Mouse (Mus musculus) stomach, embryonic 15.5 days (tissue): Measurements from ENCODE around the gene Trim67. TPM values are rescaled to one million over a fixed set of nuclear protein-coding genes. Genes with fewer than 3 reads are reported as not detected.

ENCODE experiments used
- ATAC-seq: fragments of 200-750 bp; cut with Nextera tagmentation; 2 replicates; pipeline ENCODE4 v1.8.0; 2017; ENCODE audit warnings: low read depth, moderate number of reproducible peaks, moderate TSS enrichment; ENCODE audit not compliant: insufficient read depth, low FRiP score
- H3K27ac ChIP-seq: fragments of 300-500 bp; sonication (generic); 2 replicates; pipeline ENCODE4 v1.5.1; 2015; ENCODE audit warnings: mild to moderate bottlenecking, inconsistent platforms
- H3K27me3 ChIP-seq: fragments of 300-500 bp; sonication (generic); replicated peaks from 2 replicates; pipeline ENCODE4 v1.6.1; 2015; ENCODE audit warnings: inconsistent platforms
- H3K36me3 ChIP-seq: fragments of 300-500 bp; sonication (generic); 2 replicates; pipeline ENCODE4 v1.6.1; 2015; ENCODE audit warnings: inconsistent platforms
- H3K4me1 ChIP-seq: fragments of 300-500 bp; sonication (generic); 2 replicates; pipeline ENCODE4 v1.6.1; 2015; ENCODE audit warnings: inconsistent platforms
- H3K4me2 ChIP-seq: fragments of 300-500 bp; sonication (generic); 2 replicates; pipeline ENCODE4 v1.6.1; 2015; ENCODE audit warnings: mild to moderate bottlenecking, inconsistent platforms
- H3K4me3 ChIP-seq: fragments of 300-500 bp; sonication (generic); replicated peaks from 2 replicates; pipeline ENCODE4 v1.5.1; 2015; ENCODE audit warnings: inconsistent platforms
- H3K9ac ChIP-seq: fragments of 300-500 bp; sonication (generic); 2 replicates; pipeline ENCODE4 v1.6.1; 2015; ENCODE audit warnings: inconsistent platforms
- H3K9me3 ChIP-seq: fragments of 300-500 bp; sonication (generic); 2 replicates; pipeline ENCODE4 v1.6.1; 2016; ENCODE audit warnings: inconsistent platforms
- WGBS: fragments of 180-500 bp; shearing (Covaris S2); methylation state at CpG from one replicate; pipeline ENCODE4 v1.1.7; 2015; 5-methylcytosine and 5-hydroxymethylcytosine counted together
- polyA plus RNA-seq: library from polyadenylated mRNA; unstranded; fragments of >200 nt; fragmentation: Nextera tagmentation; extraction: Ambion mirVana; gene quantifications from 2 replicates; pipeline ENCODE4 v1.2.1, GENCODE M21; 2015

The Trim67 gene
- polyA plus RNA-seq, 1 experiment from 2014 or later = 0.74 TPM

DNA sequence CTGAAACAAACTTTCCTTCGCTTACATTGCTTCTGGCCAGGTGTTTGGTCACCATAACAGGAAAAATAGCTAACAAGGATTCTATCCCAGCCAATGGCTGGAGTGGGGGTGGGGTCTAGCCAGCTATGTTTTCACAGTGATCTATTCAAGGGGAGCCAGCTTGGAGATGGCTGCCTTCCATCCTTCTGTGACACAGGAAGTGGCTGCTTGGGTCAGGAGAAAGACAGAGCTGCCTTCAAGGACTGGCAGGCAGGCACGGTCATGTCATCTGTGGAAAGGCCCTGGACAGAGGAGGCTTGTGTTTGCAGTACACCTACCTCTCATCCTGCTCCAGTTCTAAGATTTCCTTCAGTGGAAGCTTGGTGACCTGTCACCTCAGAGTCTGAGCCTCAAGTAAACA lies 20.5 kb upstream of the Trim67 start:
- Histone ChIP-seq H3K4me3 (no peak overlapping the region), H3K9me3 (no peaks in the 10 kb centered on the region), H3K4me1 (no peaks in the 10 kb centered on the region), H3K27ac (no peak overlapping the region), H3K4me2 (no peak overlapping the region), H3K36me3 (no peaks in the 10 kb centered on the region), H3K9ac (no peak overlapping the region), H3K27me3 (no peaks in the 10 kb centered on the region)
- ATAC-seq = no peak
- 48% methylated on average over 2 of the region's 2 CpGs for WGBS

DNA sequence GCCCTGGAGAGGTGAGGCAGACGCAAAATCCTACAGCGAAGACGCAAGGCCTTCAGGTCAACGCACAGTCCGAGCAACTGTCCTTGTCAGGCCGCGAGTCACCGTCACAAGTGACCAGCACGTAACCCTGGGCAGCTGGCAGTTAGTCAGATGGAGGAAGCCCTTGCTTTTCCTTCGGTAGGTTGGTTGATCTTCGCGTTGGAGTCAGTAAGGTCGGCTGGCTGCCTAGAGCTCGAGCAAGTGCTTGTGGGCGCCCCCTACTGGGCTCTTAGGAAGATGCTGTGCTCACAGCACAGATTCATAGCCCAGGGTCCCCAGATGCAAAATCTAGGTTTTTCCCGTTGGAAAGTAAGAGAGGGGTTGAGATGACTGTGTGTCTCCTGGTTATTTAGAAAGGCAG lies 17.2 kb upstream of the Trim67 start:
- 0 out of 2 replicates have a peak overlapping the region, but pooled peaks have one; percentile 15 for H3K4me3 ChIP-seq
- WGBS = 15% methylated on average over 16 of the region's 16 CpGs
- no peaks in the 10 kb centered on the region for H3K27me3 ChIP-seq
- no peak overlapping the region for H3K9ac ChIP-seq
- H3K9me3 ChIP-seq = no peaks in the 10 kb centered on the region
- 0 out of 2 replicates have a peak, but pooled peaks cover 3% of the 10 kb centered on the region for H3K4me1 ChIP-seq
- H3K27ac ChIP-seq = no peak overlapping the region
- no peaks in the 10 kb centered on the region for H3K36me3 ChIP-seq
- ATAC-seq = no peak
- H3K4me2 ChIP-seq = peak overlapping the region; percentile 46

DNA sequence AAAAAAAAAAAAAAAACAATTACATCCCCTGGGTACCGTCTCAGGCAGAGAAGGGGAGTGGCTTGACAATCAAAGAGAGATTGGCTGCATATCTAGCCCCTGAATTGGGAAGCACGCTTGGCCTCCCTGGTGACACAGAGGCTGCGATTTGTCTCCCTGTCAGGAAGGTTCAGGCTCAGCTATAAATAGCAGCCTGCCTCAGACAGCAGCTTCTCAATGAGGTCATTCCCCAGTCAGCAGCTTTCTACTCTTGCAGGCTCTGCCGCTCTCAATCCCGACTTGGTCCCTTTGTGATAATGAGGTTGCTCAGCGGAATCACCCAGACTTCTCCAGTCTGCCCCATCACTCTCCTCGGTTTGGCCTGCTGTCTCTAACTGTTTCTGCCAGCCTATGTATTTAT lies 12.7 kb upstream of the Trim67 start:
- ATAC-seq = peak; percentile 40
- no peak overlapping the region for H3K4me3 ChIP-seq
- no peaks in the 10 kb centered on the region for H3K27me3 ChIP-seq
- H3K9ac ChIP-seq = no peak overlapping the region
- 0 out of 2 replicates have a peak, but pooled peaks cover 3% of the 10 kb centered on the region for H3K4me1 ChIP-seq
- WGBS = 5% methylated on average over 7 of the region's 7 CpGs
- H3K36me3 ChIP-seq = no peaks in the 10 kb centered on the region
- no peak overlapping the region for H3K27ac ChIP-seq
- H3K9me3 ChIP-seq = no peaks in the 10 kb centered on the region
- H3K4me2 ChIP-seq = no peak overlapping the region

DNA sequence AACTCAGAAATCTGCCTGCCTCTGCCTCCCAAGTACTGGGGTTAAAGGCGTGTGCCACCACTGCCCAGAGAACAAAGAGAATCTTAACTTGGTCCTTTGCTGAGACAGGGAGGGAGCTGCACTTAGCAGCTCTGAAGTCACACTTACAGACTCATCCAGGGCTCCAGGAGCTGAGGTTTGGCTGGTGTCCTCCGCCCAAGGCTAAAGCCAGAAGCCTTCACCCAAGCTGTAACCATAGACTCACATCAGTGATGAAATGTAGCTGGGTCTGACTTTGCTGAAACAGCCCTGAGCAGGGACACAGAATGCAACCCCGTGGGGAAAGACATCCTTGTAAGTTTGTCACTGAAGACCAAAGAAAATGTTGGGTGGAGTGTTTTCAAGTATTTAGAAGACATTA lies 10.5 kb upstream of the Trim67 start:
- Histone ChIP-seq H3K4me3 (no peak overlapping the region), H3K36me3 (no peaks in the 10 kb centered on the region), H3K27me3 (no peaks in the 10 kb centered on the region), H3K4me1 (0 out of 2 replicates have a peak, but pooled peaks cover 3% of the 10 kb centered on the region), H3K9me3 (no peaks in the 10 kb centered on the region), H3K4me2 (no peak overlapping the region), H3K9ac (no peak overlapping the region), H3K27ac (no peak overlapping the region)
- ATAC-seq = no peak
- WGBS = 80% methylated on average over 3 of the region's 3 CpGs

DNA sequence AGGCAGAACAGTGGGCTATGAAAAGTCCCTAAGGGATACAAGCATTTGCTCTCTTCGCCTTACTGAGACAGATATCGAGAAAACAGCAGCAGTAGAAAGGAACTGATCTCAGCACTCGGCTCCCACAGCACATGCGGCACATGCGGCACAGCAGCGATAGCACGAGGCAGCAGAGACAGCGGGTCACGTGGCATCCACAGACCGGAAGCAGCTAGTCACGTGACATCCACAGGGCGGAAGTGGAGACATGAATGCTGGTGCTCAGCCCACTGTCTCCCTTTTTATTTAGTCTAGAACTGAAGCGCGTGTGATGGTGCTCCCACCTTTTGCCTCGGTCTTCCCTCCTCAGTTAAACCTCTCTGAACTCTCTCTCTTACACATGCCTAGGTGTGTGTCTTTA lies 9.7 kb upstream of the Trim67 start:
- 0 out of 2 replicates have a peak, but pooled peaks cover 3% of the 10 kb centered on the region for H3K4me1 ChIP-seq
- no peaks in the 10 kb centered on the region for H3K27me3 ChIP-seq
- no peaks in the 10 kb centered on the region for H3K36me3 ChIP-seq
- ATAC-seq = no peak
- WGBS = 85% methylated on average over 15 of the region's 15 CpGs
- no peak overlapping the region for H3K4me3 ChIP-seq
- no peaks in the 10 kb centered on the region for H3K9me3 ChIP-seq
- no peak overlapping the region for H3K27ac ChIP-seq
- no peak overlapping the region for H3K4me2 ChIP-seq
- H3K9ac ChIP-seq = no peak overlapping the region

DNA sequence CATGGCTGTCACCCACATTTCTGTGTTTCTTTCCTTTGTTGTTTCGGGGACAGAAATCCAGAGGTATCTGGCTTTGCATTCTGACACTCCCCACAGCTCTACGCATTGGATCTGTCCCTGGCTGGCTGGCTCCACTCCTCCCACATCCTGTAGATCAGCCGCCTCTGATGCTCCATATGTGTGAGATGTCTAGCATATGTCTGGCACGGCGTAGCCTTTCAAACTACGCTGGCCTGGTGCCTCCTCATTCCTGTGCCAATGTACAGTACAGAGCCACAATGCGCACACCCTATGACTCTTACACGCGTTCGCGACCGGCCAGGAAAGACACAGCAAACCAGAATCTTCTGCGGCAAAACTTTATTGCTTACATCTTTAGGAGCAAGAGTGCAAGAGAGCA lies 8.3 kb upstream of the Trim67 start:
- H3K4me2 ChIP-seq = no peak overlapping the region
- 0 out of 2 replicates have a peak, but pooled peaks cover 3% of the 10 kb centered on the region for H3K4me1 ChIP-seq
- no peak for ATAC-seq
- no peaks in the 10 kb centered on the region for H3K27me3 ChIP-seq
- H3K9ac ChIP-seq = no peak overlapping the region
- no peak overlapping the region for H3K4me3 ChIP-seq
- no peak overlapping the region for H3K27ac ChIP-seq
- 89% methylated on average over 13 of the region's 13 CpGs for WGBS
- no peaks in the 10 kb centered on the region for H3K36me3 ChIP-seq
- H3K9me3 ChIP-seq = no peaks in the 10 kb centered on the region

DNA sequence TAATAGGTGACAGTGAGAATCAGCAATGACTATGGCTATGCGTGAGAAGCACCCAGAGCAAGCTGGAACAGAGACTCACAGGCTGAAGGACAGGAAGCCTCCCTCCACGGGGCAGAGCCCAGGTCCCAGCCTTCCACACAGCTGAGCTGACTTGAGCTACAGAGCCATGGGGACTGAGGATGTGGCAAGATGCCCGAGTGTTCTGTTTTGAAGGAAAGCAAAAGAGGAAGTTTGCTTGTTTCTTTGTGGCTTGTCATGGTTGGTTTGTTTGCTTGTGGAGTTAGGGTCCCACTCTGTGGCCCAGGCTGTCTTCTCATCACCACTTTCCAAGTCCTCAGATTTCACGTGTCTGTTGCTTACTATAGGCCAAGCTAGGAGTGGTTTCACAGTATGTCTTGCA lies 2.2 kb upstream of the Trim67 start:
- Histone ChIP-seq H3K4me2 (no peak overlapping the region), H3K4me1 (peaks cover 29% of the 10 kb centered on the region), H3K4me3 (no peak overlapping the region), H3K27me3 (peaks cover 50% of the 10 kb centered on the region), H3K27ac (no peak overlapping the region), H3K9ac (no peak overlapping the region), H3K36me3 (no peaks in the 10 kb centered on the region), H3K9me3 (no peaks in the 10 kb centered on the region)
- no peak for ATAC-seq
- WGBS = 68% methylated on average over 4 of the region's 4 CpGs

DNA sequence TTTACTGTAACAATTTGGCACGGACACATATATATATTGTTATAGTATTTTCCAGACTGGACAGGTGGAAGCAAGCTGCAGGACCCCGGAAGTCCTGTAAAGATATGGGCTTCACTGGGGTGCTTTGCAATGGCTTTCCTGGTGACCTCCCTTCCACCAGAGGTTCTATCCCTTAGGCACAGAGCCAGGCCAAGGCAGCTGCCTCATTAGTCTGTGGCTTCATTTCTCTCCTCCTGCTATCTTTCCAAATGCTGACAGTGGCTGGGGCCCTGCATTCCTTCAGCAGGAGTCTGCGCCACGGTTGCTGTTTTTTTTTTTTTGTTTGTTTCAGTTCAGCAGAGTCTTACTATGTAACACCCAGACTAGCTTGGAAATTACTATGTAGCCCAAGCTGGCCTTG lies 1.1 kb upstream of the Trim67 start:
- Histone ChIP-seq H3K27ac (no peak overlapping the region), H3K9me3 (no peaks in the 10 kb centered on the region), H3K4me2 (peak overlapping the region; percentile 99), H3K27me3 (peaks cover 60% of the 10 kb centered on the region), H3K4me3 (peak overlapping the region; percentile 55), H3K36me3 (no peaks in the 10 kb centered on the region), H3K4me1 (peaks cover 29% of the 10 kb centered on the region), H3K9ac (no peak overlapping the region)
- 45% methylated on average over 4 of the region's 4 CpGs for WGBS
- no peak for ATAC-seq

DNA sequence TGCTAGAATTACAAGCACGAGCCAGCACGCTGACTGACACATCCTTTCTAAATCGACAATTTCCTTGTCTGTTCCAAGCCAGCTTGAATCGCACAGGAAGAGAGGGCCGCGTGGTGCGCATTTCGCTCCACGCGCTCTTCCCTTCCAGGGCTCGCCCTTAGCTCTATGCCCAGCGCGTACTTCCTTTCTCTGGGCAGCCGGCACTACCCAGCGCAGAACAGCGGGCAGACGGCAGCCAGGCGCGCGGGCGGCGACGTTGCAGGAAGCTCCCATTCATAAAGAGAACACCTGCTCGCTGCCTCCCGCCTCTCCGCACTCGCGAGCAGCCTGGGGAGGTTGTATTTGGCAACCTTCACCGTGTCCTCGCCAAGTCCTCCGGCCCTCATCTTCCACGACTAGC lies 706 bp upstream of the Trim67 start:
- no peak overlapping the region for H3K9ac ChIP-seq
- peak overlapping the region; percentile 99 for H3K4me2 ChIP-seq
- no peaks in the 10 kb centered on the region for H3K36me3 ChIP-seq
- H3K4me1 ChIP-seq = peaks cover 29% of the 10 kb centered on the region
- WGBS = under 1% methylated on average over 32 of the region's 32 CpGs
- no peaks in the 10 kb centered on the region for H3K9me3 ChIP-seq
- peak overlapping the region; percentile 55 for H3K4me3 ChIP-seq
- H3K27me3 ChIP-seq = peaks cover 62% of the 10 kb centered on the region
- ATAC-seq = no peak
- no peak overlapping the region for H3K27ac ChIP-seq

DNA sequence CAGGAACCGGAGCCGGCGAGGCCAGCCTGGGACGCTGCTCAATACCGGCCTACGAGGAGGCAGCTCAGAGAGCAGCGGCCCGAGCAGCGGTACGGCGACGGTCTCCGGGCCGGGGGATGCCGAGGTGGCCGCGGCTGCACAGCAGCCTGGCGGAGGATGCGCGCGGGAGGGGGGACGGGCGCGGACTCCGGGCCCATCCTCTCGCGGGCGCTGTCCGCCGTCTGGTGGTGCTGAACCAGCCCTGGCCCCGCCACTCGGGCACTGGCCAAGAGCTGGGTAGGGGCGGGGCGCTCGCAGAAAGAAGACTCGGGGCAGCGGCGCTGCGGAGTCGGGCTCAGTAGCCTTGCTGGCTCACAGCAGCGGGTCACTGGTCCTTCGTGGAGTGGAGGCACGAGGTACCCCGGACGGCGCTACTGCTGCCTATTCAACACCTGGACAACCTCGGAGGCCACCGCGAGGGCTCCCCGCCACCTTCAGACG lies 320 bp downstream of the Trim67 start:
- under 1% methylated on average over 31 of the region's 51 CpGs for WGBS
- Histone ChIP-seq H3K4me1 (peaks cover 29% of the 10 kb centered on the region), H3K27ac (no peak overlapping the region), H3K4me2 (peak overlapping the region; percentile 99), H3K9me3 (no peaks in the 10 kb centered on the region), H3K36me3 (no peaks in the 10 kb centered on the region), H3K27me3 (peaks cover 62% of the 10 kb centered on the region), H3K9ac (no peak overlapping the region), H3K4me3 (peak overlapping the region; percentile 55)
- ATAC-seq = peak; percentile 74

DNA sequence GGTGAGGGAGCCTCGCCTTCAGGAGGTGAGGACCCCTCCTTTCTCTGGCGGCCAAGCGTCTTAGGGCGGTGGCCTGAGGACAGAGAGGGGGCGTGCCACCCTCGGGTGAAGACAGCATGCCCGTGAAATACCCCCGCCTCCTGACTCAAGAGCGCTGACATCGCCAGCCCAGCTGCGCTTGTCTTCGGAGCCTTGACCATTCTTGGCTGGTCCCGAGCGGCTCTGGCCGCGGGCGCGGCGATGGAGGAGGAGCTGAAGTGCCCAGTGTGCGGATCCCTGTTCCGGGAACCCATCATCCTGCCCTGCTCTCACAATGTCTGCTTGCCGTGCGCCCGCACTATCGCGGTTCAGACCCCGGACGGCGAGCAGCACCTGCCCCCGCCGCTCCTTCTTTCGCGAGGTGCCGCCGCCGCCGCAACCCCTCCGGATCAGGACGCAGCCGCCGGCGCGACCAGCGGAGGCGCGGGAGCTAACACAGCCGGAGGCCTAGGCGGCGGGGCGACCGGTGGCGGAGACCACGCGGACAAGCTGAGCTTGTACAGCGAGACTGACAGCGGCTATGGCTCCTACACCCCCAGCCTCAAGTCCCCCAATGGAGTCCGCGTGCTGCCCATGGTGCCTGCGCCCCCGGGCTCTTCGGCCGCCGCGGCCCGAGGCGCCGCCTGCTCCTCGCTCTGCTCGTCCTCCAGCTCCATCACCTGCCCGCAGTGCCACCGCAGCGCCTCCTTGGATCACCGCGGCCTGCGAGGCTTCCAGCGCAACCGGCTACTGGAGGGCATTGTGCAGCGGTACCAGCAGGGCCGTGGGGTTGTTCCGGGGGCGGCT lies 981 bp downstream of the Trim67 start:
- WGBS = under 1% methylated on average over 80 of the region's 81 CpGs
- peak overlapping the region; percentile 55 for H3K4me3 ChIP-seq
- no peaks in the 10 kb centered on the region for H3K36me3 ChIP-seq
- H3K27ac ChIP-seq = no peak overlapping the region
- H3K9ac ChIP-seq = no peak overlapping the region
- H3K4me1 ChIP-seq = peaks cover 29% of the 10 kb centered on the region
- no peaks in the 10 kb centered on the region for H3K9me3 ChIP-seq
- peak overlapping the region; percentile 99 for H3K4me2 ChIP-seq
- H3K27me3 ChIP-seq = peaks cover 62% of the 10 kb centered on the region
- peak; percentile 3; the same call in 1 of the 2 replicates for ATAC-seq

DNA sequence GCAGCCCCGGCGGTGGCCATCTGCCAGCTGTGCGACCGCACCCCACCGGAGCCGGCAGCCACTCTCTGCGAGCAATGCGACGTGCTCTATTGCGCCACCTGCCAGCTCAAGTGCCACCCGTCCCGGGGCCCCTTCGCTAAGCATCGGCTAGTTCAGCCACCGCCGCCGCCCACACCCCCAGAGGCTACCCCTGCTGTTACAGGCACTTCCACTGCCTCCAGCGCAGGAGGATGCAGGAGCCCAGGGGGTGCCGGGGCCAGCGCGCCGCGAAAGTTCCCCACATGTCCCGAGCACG lies 1.5 kb downstream of the Trim67 start:
- peak overlapping the region; percentile 55 for H3K4me3 ChIP-seq
- H3K36me3 ChIP-seq = no peaks in the 10 kb centered on the region
- no peak overlapping the region for H3K27ac ChIP-seq
- H3K4me2 ChIP-seq = peak overlapping the region; percentile 99
- peaks cover 29% of the 10 kb centered on the region for H3K4me1 ChIP-seq
- peaks cover 62% of the 10 kb centered on the region for H3K27me3 ChIP-seq
- under 1% methylated on average over 25 of the region's 25 CpGs for WGBS
- H3K9ac ChIP-seq = no peak overlapping the region
- H3K9me3 ChIP-seq = no peaks in the 10 kb centered on the region
- no peak for ATAC-seq
